Mouse (Mus musculus) forebrain, embryonic 15.5 days (tissue): ENCODE measurements at regions not wholly inside any gene's neighbourhood (a gene's known extent, or its start where the extent isn't known, plus 50 kb on each side); places are given as distances from the start of the nearest gene placed in this dataset.

ENCODE experiments used
- ATAC-seq: fragments of 200-750 bp; cut with Nextera tagmentation; replicated peaks from 2 replicates; pipeline ENCODE4 v1.8.0; 2017; ENCODE audit warnings: mild to moderate bottlenecking, moderate TSS enrichment, moderate library complexity
- H3K27ac ChIP-seq: fragments of 300-500 bp; sonication (generic); replicated peaks from 2 replicates; pipeline ENCODE4 v1.5.1; 2015; ENCODE audit warnings: mild to moderate bottlenecking, inconsistent platforms
- H3K27me3 ChIP-seq: fragments of 300-500 bp; sonication (generic); 2 replicates; pipeline ENCODE4 v1.6.1; 2015; ENCODE audit warnings: inconsistent platforms
- H3K36me3 ChIP-seq: fragments of 300-500 bp; sonication (generic); 2 replicates; pipeline ENCODE4 v1.6.1; 2015; ENCODE audit warnings: mild to moderate bottlenecking, inconsistent platforms
- H3K4me1 ChIP-seq: fragments of 300-500 bp; sonication (generic); 2 replicates; pipeline ENCODE4 v1.6.1; 2015; ENCODE audit warnings: inconsistent platforms
- H3K4me2 ChIP-seq: fragments of 300-500 bp; sonication (generic); replicated peaks from 2 replicates; pipeline ENCODE4 v1.6.1; 2015; ENCODE audit warnings: mild to moderate bottlenecking, inconsistent platforms
- H3K4me3 ChIP-seq: fragments of 300-500 bp; sonication (generic); 2 replicates; pipeline ENCODE4 v1.5.1; 2015; ENCODE audit warnings: mild to moderate bottlenecking, inconsistent platforms
- H3K9ac ChIP-seq: fragments of 300-500 bp; sonication (generic); replicated peaks from 2 replicates; pipeline ENCODE4 v1.6.1; 2015; ENCODE audit warnings: mild to moderate bottlenecking, inconsistent platforms
- H3K9me3 ChIP-seq: fragments of 300-500 bp; sonication (generic); 2 replicates; pipeline ENCODE4 v1.6.1; 2016; ENCODE audit warnings: inconsistent platforms
- WGBS: fragments of 180-500 bp; shearing (Covaris S2); methylation state at CpG from one replicate; pipeline ENCODE4 v1.1.7; 2015; ENCODE audit warnings: mixed read lengths; 5-methylcytosine and 5-hydroxymethylcytosine counted together

DNA sequence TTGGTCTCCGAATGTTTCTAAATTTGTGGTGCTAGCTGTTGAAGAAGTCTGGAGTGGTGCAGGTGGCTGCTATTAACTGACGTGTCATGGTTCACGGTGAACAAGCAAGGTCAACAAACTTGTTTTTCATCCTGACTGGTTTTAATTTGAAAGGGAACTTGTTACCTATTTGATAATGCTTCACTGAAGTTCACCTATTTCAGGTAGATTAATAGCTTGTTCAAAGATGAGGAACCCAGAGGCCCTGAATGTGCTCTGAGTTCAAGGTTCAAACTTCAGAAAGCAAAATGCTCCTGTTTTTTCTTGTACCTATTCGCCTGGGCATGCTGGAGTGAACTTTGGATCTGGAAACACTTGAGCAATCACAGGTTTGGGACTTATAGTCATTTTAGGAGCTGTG lies 136.7 kb upstream of the Zeb2 start:
- WGBS = 69% methylated on average over 4 of the region's 4 CpGs

GRCm38 (mm10) chr2:45252321-45252720 lies 135.1 kb upstream of the Zeb2 start:
- H3K36me3 ChIP-seq = no peaks in the 10 kb centered on the region
- no peak overlapping the region for H3K27ac ChIP-seq
- H3K4me1 ChIP-seq = no peaks in the 10 kb centered on the region
- 62% methylated on average over 4 of the region's 4 CpGs for WGBS
- no peaks in the 10 kb centered on the region for H3K27me3 ChIP-seq
- no peaks in the 10 kb centered on the region for H3K9me3 ChIP-seq
- H3K4me2 ChIP-seq = no peak overlapping the region
- H3K4me3 ChIP-seq = no peak overlapping the region
- no peak for ATAC-seq
- H3K9ac ChIP-seq = no peak overlapping the region

More for the DNA sequence above, 136.7 kb upstream of the Zeb2 start:
- no peak for ATAC-seq
- Histone ChIP-seq H3K4me2 (no peak overlapping the region), H3K27ac (no peak overlapping the region), H3K4me3 (no peak overlapping the region), H3K9me3 (no peaks in the 10 kb centered on the region), H3K27me3 (no peaks in the 10 kb centered on the region), H3K9ac (no peak overlapping the region), H3K4me1 (no peaks in the 10 kb centered on the region), H3K36me3 (no peaks in the 10 kb centered on the region)

DNA sequence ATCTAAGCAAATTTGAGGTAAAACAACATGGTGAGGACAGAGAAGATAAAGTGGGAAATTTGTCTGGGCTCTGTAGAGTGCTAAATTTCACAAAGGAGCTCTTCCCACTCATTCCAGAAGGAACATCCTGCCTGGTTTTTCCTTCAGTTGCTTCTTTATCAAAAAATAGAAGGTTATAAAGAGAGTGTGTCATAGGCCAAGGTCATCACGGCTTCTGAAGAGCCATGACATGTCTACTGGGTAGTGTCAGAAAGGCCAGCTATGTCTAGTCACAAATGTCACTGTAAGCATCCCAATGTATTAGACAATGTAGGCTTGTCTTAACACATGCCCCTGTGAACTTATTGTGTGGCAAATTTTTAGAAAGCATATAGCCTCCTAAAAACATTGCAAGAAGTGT lies 132.5 kb upstream of the Zeb2 start:
- Histone ChIP-seq H3K9me3 (no peaks in the 10 kb centered on the region), H3K4me3 (no peak overlapping the region), H3K36me3 (no peaks in the 10 kb centered on the region), H3K4me1 (no peaks in the 10 kb centered on the region), H3K27ac (no peak overlapping the region), H3K4me2 (no peak overlapping the region), H3K27me3 (no peaks in the 10 kb centered on the region), H3K9ac (no peak overlapping the region)
- 96% methylated on average over 1 of the region's 1 CpGs for WGBS
- no peak for ATAC-seq

GRCm38 (mm10) chr2:45246061-45246945 lies 129.1 kb upstream of the Zeb2 start:
- Histone ChIP-seq H3K4me3 (no peak overlapping the region), H3K9ac (no peak overlapping the region), H3K27me3 (no peaks in the 10 kb centered on the region), H3K4me2 (no peak overlapping the region), H3K36me3 (no peaks in the 10 kb centered on the region), H3K9me3 (no peaks in the 10 kb centered on the region), H3K27ac (no peak overlapping the region), H3K4me1 (no peaks in the 10 kb centered on the region)
- ATAC-seq = no peak
- WGBS = 84% methylated on average over 10 of the region's 10 CpGs

GRCm38 (mm10) chr2:45245506-45245905 lies 128.3 kb upstream of the Zeb2 start:
- WGBS = 96% methylated on average over 1 of the region's 1 CpGs
- ATAC-seq = no peak
- H3K4me3 ChIP-seq = no peak overlapping the region
- H3K4me2 ChIP-seq = no peak overlapping the region
- no peaks in the 10 kb centered on the region for H3K27me3 ChIP-seq
- H3K4me1 ChIP-seq = no peaks in the 10 kb centered on the region
- H3K9ac ChIP-seq = no peak overlapping the region
- no peaks in the 10 kb centered on the region for H3K36me3 ChIP-seq
- no peak overlapping the region for H3K27ac ChIP-seq
- H3K9me3 ChIP-seq = no peaks in the 10 kb centered on the region

DNA sequence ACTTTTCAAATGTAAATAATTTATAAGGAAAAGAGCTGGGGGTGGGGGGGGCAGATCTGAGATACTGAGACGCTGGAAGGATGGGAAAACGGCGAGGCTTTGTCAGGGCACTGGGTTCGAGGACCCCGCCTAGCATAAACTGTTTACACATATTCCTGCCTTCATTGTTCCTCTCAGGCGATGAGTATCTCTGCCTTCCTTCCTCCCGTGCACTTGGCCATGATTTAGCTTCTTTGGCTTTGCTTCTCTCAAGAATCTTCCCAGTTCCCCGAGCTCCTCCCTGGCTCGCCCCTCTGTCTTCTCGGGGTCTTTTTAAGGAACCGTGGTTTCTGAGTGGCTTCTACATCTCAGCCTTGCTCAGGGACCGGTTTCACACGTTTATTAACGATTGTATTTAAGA lies 127.3 kb upstream of the Zeb2 start:
- Histone ChIP-seq H3K4me1 (no peaks in the 10 kb centered on the region), H3K27ac (no peak overlapping the region), H3K27me3 (no peaks in the 10 kb centered on the region), H3K9ac (no peak overlapping the region), H3K4me2 (no peak overlapping the region), H3K4me3 (no peak overlapping the region), H3K9me3 (no peaks in the 10 kb centered on the region), H3K36me3 (no peaks in the 10 kb centered on the region)
- ATAC-seq = no peak
- 92% methylated on average over 14 of the region's 14 CpGs for WGBS

- no peaks in the 10 kb centered on the region for H3K27me3 ChIP-seq
- no peak overlapping the region for H3K4me2 ChIP-seq
- no peak overlapping the region for H3K9ac ChIP-seq
- no peak overlapping the region for H3K4me3 ChIP-seq
- H3K4me1 ChIP-seq = no peaks in the 10 kb centered on the region
- no peaks in the 10 kb centered on the region for H3K9me3 ChIP-seq
- H3K36me3 ChIP-seq = no peaks in the 10 kb centered on the region
- 89% methylated on average over 16 of the region's 16 CpGs for whole genome bisulfite sequencing
- H3K27ac ChIP-seq = no peak overlapping the region
- no peak for ATAC-seq
These were observed 122.5 kb upstream of the Zeb2 start for GRCm38 (mm10) chr2:45239501-45240292.

DNA sequence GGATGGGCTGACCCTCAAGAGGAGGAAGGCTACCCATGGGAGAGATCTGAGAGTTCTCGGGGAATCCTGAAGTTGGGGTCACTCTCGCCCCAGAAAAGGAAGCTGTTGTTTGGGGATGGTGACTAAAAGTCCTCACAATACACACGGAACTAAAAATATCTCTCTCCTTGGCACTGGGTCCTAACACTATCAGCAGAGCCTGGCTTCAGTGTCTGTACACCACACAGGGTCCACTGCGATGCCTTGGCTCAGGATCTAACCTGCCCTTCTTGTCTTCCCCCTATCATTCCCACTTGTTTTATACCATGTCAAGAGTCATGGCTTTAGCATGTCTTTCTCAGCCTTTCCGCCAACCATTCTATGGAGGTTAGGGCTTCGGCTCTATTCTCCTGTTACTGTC lies 121.8 kb upstream of the Zeb2 start:
- Histone ChIP-seq H3K36me3 (no peaks in the 10 kb centered on the region), H3K4me2 (no peak overlapping the region), H3K27ac (no peak overlapping the region), H3K9me3 (no peaks in the 10 kb centered on the region), H3K4me1 (no peaks in the 10 kb centered on the region), H3K4me3 (no peak overlapping the region), H3K27me3 (no peaks in the 10 kb centered on the region), H3K9ac (no peak overlapping the region)
- WGBS = 87% methylated on average over 6 of the region's 6 CpGs
- ATAC-seq = no peak

DNA sequence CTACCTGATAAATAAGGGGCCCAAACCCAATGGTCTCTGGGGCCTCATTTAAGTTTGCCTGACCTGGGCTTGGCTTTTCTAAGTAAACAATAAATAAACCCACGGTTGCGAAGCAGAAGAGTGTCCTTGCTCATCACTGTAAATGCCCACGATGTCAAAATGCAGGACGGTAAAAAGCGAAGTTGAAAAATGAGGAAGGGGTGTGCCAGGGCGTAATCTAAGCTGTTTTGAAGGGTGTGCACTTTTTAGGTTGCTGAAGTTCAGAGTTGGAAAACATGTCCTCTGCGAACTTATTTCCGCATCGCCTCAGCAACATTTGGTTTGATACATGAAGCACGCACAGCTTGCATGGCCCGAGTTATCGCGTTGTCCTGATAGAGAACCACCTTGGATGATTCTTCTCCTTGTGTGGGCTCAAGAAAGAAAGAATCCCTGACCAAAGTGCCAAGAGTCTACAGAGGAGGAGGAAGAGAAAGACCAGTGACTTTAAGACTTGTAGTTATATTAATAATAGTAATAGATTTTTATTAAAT lies 119.0 kb upstream of the Zeb2 start:
- no peak for ATAC-seq
- H3K9ac ChIP-seq = no peak overlapping the region
- no peak overlapping the region for H3K4me3 ChIP-seq
- H3K27me3 ChIP-seq = no peaks in the 10 kb centered on the region
- 93% methylated on average over 13 of the region's 13 CpGs for WGBS
- no peak overlapping the region for H3K27ac ChIP-seq
- no peaks in the 10 kb centered on the region for H3K4me1 ChIP-seq
- H3K9me3 ChIP-seq = no peaks in the 10 kb centered on the region
- no peaks in the 10 kb centered on the region for H3K36me3 ChIP-seq
- no peak overlapping the region for H3K4me2 ChIP-seq

GRCm38 (mm10) chr2:45234148-45234547 lies 117.0 kb upstream of the Zeb2 start:
- Histone ChIP-seq H3K4me2 (no peak overlapping the region), H3K4me3 (no peak overlapping the region), H3K36me3 (no peaks in the 10 kb centered on the region), H3K9ac (no peak overlapping the region), H3K27me3 (no peaks in the 10 kb centered on the region), H3K27ac (no peak overlapping the region), H3K4me1 (peaks cover 11% of the 10 kb centered on the region; the same call in 1 of the 2 replicates), H3K9me3 (no peaks in the 10 kb centered on the region)
- 90% methylated on average over 1 of the region's 1 CpGs for WGBS
- ATAC-seq = no peak

GRCm38 (mm10) chr2:45230351-45231209 lies 113.4 kb upstream of the Zeb2 start:
- Histone ChIP-seq H3K4me2 (no peak overlapping the region), H3K4me3 (no peak overlapping the region), H3K9ac (no peak overlapping the region), H3K36me3 (no peaks in the 10 kb centered on the region), H3K4me1 (peaks cover 32% of the 10 kb centered on the region), H3K9me3 (no peaks in the 10 kb centered on the region), H3K27ac (no peak overlapping the region), H3K27me3 (no peaks in the 10 kb centered on the region)
- ATAC-seq = no peak
- 63% methylated on average over 11 of the region's 11 CpGs for WGBS
